Mouse (Mus musculus) embryo, embryonic 9.5 days (tissue): ENCODE measurements around the gene Ano2.

Experiments used
- DNase-seq: peaks from one replicate; pipeline ENCODE4 v3.0.0-alpha.2; 2017; ENCODE audit errors: extremely low spot score

The Ano2 gene

DNA sequence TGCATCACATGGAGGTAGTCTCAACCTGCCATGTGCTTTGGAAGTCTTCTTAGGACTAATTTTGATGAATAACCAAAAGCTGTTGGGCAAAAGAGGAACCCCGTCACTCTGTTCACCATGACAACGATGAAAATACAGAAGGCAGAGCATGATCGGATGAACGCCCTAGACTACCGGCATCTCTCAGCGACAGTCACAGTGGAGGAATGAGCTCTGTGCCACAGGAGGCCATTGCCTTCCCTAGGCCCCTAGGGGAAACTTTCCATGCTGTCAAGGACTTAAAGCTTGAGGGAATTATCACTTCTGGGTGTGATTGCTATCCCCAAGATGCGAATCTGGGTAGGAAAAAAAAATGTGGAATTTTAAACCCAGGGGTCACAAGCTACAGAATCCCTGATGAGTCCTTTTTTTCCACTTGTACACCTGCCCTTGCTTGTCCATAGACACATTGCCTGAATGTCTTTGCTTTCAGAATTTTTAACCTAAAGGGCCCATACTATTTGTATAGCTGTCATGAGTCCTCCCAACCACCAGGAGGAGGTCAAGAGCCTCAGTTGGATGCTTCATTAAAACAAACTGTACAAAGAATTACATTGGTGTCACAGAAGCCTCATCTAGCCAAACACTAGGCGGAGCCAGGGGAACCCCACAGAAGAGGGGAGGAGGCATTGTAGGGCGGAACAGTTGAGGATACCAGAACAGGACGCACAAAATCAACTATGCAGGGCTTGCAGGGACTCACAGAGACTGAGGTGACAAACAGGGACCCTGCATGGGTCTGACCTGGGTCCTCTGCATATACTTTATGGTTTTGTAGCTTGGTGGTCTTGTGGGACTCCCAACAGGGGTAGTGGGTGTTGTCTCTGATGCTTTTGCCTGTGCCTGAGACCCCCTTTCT lies 53.2 kb downstream of the Ano2 start:
- no peak for DNase-seq

DNA sequence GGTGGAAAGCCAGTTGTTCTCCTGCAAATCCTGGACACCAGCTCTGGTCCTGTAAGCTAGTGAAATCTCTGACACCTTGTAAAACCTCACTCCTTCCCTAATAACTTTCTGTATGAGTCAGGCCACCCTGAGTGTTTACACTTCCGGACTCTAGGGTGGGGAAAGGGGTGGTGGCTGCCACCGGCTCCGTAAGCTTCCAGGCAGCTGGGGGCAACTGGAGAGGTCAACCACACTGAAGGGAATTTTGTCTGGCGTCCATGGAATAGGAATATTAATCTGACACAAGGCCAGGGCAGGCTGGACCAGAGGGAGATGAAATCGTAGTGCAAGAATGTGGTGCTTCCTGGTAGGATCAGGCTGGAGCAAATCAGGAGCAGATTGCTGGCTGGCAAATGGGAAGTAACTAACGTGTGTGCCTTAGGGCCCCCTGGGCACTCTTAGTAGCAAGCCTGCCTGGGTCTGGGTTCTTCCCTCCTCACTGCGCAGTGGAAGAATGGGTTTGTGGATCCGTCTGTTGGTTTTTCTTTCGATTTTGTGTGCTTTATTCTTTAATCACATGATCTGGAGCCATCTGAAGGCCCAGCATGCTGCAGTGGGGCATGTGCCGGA lies 57.2 kb downstream of the Ano2 start:
- DNase-seq, result no peak

DNA sequence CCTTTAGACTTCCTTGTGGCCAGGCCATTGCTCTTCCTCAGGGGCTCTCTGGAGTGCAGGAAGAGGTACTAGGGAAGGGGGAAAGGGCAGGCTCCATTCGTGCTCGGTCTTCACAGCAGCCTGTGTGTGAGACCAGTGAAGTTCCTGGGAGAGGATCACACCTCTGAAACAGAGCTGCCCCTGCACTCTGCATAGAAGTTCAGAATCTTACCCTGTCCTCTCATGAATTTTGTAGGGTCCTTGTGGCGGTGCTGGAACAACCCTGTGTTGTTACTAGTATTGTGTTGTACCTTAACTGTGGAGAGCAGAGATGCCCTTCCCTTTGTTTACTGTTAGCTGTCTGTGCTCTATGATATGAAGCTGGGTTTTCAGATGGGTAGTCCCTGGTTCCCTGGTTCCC lies 58.4 kb downstream of the Ano2 start:
- DNase-seq, result no peak

DNA sequence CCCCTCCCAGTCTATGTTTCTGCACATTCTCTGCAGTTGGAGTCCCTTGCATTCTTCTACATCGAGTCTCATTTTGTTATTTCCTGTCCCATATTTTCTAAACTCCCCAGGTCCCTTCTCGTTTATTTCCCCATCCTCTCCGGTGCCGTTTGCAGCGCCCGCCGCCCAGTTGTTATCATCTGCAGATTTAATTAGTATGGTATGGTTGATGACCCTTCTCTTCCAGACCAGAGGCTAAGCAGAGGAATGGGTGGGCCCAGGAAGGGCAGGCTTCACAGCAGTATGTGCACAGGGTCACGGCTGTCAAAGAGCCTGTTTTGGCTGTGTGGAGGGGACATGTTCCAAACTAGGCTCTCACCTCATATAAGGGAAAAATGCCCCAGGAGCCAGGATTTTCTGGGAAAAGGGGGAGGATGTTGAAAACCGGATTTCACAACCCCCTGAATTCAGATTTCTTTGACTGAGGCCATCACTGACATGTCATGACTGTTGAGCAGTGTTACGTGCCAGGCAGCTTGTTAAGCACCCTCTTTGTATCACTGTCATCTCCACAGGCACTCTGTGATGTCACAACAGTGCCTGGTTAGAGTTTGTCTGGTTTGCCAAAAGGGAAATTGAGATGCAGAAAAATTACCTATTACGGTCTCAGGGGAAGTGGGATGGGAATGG lies 72.8 kb downstream of the Ano2 start:
- no peak for DNase-seq

DNA sequence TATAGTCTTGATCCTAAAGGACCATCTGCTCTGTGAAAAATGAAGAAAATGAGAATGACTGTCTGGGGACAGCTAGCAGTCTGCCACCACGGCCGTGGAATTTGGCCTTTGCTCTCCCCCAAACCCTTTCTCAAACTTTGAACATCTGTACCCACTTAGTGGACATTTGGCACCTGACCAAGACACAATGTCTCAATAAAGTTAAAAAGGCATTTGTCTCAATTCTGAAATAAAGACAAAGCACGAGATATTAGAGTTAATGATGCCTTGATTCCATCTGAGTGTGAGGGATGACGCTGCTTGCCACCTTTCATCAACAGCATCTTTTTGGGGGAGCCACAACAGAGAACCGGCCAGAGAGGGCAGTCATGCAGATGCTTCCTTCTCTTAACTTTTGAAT lies 83.0 kb downstream of the Ano2 start:
- peak; percentile 41 for DNase-seq

DNA sequence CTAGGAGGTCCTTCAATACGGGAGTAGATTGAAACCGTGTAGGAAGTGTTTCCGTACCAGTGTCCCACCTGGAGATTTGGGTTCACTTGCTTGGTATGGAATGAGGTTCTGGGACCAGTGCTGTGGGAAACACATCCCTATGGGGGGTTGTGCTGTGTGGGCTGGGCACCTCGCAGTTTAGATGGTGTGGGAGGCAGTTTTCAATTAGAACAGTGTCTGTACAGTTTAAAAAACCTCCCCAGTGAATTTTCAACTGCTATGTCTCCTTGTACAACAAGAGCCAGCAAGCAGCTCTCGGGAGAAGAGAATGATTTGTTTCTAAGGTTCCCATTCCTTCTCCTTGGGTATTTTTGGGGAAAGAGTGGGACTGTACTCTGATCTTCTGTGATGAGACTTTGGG lies 86.1 kb downstream of the Ano2 start:
- DNase-seq, result no peak

DNA sequence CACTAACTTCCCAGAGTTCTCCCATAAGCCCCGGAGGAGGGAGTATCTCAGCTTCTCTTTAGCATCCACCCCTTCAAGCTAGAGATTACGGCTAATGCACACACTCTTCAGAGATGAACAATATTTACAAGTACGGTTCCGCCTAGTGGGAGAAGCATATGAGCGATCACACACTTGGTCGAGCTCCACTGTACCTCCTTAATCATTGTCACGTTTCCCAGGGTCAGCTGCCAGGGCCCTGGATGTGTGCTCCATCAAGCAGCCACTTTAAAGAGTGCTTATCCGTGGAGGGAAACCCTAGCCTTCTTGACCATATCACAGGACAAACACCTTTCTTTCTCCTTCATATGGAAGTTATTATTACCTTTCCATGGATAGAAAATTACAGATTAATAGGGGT lies 112.7 kb downstream of the Ano2 start:
- DNase-seq, result peak; percentile 20

DNA sequence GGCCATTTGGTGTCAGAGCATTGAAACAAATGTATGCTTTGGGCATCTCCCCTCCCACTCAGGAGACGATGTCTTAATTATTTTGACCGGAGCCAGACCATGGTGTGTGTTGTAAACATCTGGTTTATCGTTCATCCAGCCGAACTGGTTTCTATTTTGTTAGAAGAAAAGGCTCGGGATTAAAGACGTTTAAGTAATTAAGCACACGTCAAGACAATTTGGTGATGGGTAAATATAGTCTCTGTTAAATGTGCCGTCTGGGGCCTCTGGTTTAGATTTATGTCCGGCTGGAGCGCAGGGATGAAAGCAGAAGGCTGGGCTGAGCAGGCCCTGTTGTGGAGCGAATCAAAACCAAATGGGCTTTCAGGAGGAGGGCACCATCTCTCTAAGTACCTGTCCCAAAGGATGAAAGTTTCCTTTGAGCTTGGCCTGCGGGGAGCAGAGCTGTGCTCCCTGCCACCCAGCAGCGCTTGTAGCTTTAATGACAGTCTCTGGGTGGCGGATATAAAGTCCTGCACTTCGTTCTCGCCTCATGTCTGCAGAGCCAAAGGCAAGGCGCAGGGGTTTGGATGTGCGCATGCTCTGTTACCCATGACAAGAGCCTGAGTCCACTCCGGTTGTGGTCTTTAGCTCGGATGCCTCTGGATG lies 113.3 kb downstream of the Ano2 start:
- peak; percentile 44 for DNase-seq

DNA sequence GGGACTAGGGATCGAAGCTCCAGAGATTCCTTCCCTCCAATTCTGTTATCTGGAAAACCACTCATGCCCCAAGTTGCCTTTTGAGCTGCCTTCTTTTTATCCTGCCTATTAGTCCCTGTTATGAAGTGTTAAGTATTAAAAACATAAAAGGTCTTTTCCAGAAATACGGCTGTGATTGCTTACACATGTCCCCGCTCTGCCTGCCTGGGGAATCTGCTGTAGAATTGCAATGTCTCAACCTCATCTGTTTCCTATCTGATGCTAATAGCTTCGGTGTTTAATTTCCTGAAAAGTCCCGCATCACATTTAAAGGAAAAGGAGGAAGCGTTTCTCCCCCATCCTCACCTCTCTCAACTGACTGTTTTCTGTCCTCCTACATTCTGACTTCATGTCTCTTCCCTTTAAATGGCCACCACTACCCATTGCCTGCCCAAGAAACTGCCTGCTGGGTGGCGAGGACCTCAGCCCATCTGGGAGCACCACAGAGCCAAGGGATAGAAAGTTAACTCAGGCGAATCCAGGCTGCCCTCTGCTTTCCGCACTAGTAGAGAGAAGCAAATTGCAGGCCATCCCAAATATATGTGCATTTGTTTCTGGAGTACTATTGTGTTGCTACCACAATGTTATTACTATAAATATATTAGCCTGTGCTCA lies 118.9 kb downstream of the Ano2 start:
- DNase-seq, result peak; percentile 22

DNA sequence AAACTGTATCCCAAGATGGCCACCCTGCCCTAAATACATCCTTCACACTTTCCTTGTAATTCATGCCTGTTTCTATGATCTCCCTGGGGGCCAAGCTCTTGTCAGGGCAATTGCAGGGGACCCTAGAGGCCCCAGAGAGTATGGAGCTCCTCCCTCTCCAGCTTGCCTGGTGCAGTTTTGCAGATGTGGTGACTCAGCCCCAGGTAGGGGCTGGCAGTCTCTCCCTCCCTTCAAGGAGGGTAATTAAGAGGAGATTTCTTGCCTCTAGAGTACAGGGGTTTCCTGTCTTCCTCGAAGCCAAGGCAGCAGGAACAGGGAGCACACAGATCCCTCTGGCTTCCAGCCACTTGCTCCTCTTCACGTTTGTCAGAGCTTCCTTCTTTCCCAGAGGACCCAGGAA lies 121.2 kb downstream of the Ano2 start:
- no peak for DNase-seq

DNA sequence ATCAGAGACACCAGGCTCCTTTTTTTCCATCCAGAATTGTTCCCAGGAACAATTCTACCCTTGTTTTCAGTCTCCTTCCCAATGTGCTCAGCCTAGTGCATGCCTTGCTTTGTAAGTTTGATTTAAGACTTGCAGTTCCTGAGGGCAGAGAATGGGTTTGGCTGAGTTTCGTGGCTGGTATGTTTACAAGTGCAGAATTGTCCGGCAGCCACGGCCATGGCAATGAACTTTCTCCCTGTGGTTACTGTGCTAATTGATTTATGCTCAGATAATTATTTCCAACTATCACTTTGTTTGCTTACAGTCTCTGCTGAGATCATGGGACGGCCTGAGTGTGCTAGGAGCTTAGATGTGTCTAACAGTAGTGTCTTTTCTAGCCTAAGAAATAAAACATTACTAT lies 147.9 kb downstream of the Ano2 start:
- DNase-seq, result no peak

DNA sequence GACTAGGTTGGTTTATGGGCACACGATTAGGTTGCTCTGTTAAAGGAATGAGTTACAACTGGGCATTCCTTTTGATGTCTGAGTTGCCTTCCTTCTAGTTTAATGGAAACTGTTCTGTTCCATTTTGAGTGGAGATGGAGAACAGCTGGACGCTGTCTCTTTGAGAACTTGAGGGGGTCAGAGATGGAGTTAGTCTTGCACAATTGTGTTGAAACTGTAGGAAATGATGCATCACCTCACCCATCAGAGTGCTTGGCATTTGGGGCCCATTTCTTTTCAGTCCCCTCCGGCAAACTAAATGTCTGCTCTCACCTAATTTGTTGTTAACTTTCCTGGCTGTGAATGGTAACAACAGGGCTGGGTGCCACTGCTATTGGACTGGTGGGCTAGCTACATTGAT lies 151.1 kb downstream of the Ano2 start:
- DNase-seq, result no peak

DNA sequence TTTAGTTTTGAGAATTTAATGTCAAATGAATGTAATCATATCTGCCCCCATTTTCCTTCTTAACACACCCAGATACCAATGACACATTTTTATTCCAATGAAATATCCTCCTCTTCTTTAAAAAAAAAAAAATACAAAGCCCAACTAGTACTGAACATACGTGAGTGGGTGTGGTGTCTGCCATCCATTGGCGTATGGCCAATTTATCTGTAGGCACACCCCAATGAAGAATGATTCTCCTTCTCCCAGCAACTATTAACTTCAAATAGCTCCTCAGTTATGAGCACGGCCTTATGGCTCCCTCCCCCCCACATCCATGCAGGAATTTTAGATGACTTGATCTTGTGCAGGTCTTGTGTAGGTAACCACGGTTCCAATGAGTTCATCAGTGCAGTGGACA lies 161.0 kb downstream of the Ano2 start:
- no peak for DNase-seq

DNA sequence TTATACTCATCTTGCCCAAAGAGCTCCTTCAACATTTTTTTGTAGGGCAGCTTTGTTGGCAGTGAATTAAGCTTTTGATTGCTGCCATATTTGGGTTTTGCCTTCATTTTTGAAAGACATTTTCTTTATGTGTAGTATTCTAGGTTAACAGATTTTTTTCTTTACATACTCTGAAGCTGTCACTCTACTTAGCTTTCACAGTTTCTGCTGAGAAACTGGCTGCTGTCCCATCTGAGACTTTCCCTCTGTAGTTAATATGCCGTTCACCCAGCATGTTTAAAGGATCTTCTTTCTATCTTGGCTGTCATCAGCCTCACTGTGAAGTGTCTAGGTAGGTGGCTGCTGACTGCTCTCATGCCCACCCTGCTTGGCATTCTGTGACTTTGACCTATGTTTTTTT lies 168.1 kb downstream of the Ano2 start:
- no peak for DNase-seq

DNA sequence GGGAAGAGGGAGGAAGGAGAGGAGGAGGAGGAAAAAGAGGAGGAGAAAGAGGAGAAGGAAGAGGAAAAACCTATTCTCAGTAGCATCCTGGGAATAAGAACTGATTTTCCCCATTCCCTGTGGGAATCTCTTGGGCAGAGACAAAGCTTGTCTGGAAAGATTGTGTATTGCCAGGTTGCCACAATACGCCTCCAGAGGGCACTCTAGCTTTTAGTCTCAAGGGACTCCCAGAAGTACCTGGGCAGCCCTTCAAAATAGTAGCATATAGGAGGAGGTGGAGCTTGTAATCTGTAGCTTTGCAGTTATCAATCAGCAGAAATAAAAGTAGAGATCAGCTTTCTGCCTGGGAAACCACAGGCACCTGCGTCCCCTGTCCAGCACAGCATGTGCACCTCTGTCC lies 178.3 kb downstream of the Ano2 start:
- DNase-seq, result peak; percentile 26

DNA sequence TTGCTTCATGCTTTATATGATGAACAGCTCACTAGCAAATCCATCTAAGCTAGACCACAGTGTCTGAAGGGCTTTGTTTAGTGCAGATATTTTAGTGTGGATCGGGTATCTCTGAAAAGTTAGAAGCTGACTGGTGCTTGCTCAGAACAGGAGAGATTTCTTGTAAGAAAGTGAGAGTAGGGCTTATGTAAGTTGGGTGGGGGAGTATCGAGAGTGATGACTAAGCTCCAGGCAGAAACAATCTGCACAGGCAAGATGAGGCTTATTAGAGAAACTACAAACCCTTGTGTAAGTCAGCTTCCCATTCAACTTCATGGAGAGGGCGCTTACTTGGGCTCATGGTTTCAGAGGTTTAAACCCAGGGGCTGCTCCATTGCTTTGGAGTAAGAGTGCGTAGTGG lies 181.3 kb downstream of the Ano2 start:
- no peak for DNase-seq

DNA sequence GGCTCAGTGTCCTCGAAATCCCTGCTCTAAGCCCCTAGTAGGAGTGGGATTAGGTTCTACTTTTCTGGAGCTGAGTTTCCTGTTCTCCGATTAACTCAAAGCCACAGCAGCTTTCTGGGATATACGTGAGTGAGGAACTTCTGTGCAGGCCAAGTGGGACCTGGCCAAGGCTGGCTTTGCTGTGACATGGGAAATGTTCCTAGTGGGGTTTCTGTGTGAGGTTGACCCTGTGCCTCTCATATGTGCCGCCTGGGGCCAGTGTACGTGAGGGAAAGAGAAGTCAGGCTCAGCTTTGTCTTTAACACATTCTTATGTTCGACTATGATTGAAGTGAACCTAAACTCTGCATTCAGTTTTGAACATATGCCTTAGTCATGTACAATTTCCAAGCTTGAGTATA lies 184.5 kb downstream of the Ano2 start:
- DNase-seq, result no peak

DNA sequence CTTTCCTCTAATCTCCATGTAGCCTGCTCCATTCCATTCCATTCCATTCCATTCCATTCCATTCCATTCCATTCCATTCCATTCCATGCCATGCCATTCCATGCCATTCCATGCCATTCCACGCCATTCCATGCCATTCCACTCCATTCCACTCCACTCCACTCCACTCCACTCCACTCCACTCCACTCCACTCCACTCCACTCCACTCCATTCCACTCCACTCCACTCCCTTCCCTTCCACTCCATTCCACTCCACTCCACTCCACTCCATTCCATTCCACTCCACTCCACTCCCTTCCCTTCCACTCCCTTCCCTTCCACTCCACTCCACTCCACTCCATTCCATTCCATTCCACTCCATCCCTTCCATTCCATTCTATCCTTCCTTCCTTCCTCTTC lies 186.7 kb downstream of the Ano2 start:
- no peak for DNase-seq

DNA sequence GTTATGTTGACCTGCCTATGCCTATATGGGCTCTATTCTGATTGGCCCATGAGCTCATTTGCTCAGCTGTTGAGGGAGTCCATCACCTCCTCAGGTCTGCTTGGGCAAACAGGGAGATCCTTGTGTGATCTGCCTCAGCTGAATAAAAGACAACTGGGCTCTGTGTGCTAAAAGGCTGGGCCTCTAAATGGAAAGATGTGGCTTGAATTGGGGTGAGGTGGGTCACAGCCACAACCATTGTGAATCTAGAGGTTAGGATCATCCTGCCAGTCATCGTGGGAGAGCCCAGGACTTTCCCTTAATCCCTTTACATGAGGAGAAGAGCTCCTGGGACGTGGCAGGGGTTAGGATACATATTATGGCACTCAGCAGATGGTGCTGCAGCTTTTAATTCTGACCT lies 188.5 kb downstream of the Ano2 start:
- DNase-seq, result no peak

DNA sequence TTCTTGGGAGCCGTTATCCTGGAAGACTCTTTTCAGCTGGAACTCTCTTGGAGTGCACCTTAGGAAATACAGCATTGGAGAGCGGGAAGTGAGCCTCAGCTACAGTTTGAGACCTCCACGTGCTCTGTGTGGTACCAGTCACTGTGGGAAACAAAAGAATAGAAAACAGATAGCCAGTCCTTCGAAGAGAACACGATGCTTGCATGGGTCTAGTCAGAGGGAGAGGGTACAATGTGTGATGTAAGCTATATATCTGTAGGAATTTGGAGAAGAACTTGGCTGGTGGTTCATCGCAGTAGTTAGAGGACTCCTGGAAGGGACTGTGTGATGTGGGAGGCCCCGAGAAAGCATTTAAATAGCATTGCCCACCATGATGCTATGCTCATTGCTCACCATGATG lies 189.1 kb downstream of the Ano2 start:
- no peak for DNase-seq

DNA sequence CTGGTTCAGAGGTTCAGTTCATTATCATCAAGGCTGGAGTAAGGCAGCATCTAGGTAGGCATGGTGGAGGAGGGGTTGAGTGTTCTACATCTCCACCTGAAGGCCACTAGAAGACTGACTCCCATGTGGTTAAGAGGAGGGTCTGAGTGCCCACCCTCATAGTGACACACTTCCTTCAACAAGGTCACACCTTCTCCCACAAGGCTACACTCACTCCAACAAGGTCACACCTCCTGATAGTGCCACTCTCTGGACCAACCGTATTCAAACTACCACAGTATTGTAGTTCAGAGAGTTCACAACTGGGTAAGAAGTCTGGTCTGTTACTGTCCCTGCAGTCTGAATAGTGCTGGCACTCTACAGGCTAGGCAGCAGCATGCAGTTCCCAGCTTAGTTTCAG lies 198.4 kb downstream of the Ano2 start:
- no peak for DNase-seq

DNA sequence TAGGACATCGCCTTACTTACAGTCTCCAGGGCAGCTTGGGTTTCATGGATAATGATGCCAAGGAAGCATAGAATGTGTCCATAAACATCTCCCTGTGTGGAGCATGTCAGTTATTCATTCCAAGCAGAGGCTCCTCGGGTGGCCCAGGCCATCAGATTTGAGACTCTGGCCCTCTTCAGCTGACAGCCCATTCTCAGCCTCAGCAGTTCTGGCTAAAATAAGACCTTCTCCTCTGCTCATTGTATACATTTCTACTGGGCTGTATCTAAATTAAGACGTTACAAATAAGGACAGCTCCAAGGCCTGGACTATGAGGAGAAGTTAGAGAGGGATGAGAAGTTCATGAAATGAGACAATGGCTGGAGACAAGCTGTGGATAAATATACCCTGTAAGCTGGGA lies 204.1 kb downstream of the Ano2 start:
- no peak for DNase-seq
